Mouse (Mus musculus): ENCODE measurements around the gene Abcb11. TPM values are rescaled to one million over a fixed set of nuclear protein-coding genes. Genes with fewer than 3 reads are reported as not detected.

Gene Abcb11
- polyA plus RNA-seq, 1 experiment from 2014 or later: 0.09 TPM

DNA sequence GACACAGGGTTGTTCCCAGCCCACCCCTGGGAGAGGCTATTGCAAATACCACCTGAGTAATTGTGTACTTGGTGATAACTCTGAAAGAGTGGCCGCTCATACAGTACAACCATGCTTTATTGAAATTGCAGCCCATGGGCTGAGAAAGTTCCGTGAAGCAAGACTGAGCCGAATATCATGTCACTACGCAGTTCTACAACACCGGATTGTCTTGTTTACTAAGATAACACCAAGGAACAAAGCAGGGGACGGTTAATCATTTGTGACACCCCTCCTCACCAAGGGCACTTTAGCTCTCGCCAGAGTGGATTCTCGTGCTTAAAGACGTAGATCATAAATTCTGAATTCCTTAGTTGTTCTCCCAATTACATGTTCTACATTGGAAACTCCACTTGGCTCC, 103.1 kb downstream of the Abcb11 start:
- Histone ChIP-seq H3K9me3 (no peaks in the 10 kb centered on the region), H3K4me3 (no peak overlapping the region)
- WGBS: 81% methylated on average over 9 of the region's 9 CpGs

DNA sequence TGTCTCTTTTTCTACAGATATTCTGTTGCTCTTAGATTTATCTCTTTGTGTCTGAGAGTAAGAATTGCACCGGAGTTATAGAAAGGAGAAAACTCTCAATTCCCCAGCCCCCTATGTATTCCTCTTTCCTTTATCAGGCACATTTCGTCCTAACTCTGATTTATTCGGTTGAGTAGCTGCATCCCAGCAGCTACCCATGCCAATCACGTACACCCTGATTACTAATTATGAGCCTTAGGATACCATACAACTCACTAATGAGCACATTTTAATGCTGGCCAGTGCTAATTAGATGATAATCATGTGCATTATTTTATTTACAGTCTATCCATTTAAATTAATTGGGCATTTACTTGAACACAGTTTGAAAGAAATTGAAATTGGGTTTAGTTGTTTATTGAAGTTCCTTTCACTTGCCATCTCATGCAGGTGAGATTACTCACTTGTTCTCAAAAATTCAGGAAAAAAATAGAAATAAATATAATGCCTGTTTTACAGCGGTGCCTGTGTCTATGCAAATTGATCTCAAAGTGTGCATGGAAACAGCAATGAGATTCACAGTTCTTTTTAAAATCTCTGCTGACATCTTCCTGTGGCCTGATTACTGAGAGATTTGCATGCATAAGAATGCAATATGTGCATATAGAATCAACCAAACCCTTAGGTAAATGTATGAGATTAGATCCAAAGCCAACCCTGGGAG, 107.3 kb downstream of the Abcb11 start:
- no peaks in the 10 kb centered on the region for H3K9me3 ChIP-seq

More for the DNA sequence above, 103.1 kb downstream of the Abcb11 start:
- no peak for DNase-seq (ENCODE audit: low spot score)
- H3K27me3 ChIP-seq (ENCODE audit: insufficient read depth, poor library complexity, severe bottlenecking): no peaks in the 10 kb centered on the region
- no peaks in the 10 kb centered on the region for H3K4me1 ChIP-seq (replicated peaks)
- no peaks in the 10 kb centered on the region for H3K36me3 ChIP-seq
- H3K27ac ChIP-seq: no peak overlapping the region

DNA sequence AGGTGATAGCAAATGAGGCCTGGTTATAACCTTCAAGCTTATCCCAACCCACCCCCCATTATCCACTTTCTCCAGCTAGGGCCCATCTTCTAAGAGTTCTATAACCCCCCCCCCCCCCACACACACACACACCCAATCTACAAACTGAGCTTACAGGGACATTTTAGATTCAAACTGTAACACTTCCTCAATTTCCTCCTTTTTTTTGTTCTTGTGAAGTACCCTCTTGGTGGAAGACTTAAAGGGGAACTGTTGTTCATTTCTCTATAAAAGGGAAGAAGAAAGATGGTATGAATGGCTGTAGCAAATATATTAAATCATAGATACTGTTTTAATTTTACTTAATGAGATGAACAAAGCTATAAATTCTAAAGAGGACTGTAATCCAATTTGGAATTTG, 110.3 kb downstream of the Abcb11 start:
- Histone ChIP-seq H3K4me1 (replicated peaks) (no peaks in the 10 kb centered on the region), H3K27ac (no peak overlapping the region), H3K36me3 (no peaks in the 10 kb centered on the region), H3K9me3 (no peaks in the 10 kb centered on the region), H3K27me3 (ENCODE audit: insufficient read depth, poor library complexity, severe bottlenecking) (no peaks in the 10 kb centered on the region), H3K4me3 (no peak overlapping the region)
- DNase-seq (ENCODE audit: low spot score): no peak

More for the DNA sequence above, 107.3 kb downstream of the Abcb11 start:
- Histone ChIP-seq H3K4me3 (no peak overlapping the region), H3K27ac (no peak overlapping the region), H3K27me3 (ENCODE audit: insufficient read depth, poor library complexity, severe bottlenecking) (no peaks in the 10 kb centered on the region), H3K36me3 (no peaks in the 10 kb centered on the region), H3K4me1 (replicated peaks) (no peaks in the 10 kb centered on the region)
- 85% methylated on average over 5 of the region's 5 CpGs for WGBS
- DNase-seq (ENCODE audit: low spot score): no peak

DNA sequence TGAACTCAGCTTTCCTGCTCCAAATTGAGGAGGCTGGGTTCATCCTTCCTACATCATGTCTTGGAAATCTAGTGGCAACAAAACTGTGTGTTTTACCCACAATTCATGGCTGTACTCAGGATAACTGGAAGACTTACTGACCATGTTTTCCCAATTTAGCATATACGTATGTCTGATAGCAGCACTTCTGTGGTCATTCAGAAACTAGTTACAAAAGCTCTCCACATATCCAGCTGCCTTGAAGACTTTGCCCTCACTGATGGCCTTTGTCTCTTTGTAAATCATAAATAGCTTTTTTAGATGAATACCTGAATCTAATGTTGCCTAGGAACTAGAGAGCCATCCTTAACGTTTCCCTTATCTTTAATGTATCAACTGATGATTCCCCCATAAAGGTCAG, 112.3 kb downstream of the Abcb11 start:
- H3K4me3 ChIP-seq: no peak overlapping the region
- H3K27ac ChIP-seq: no peak overlapping the region
- H3K4me1 ChIP-seq (replicated peaks): no peaks in the 10 kb centered on the region
- no peaks in the 10 kb centered on the region for H3K9me3 ChIP-seq
- 90% methylated on average over 2 of the region's 2 CpGs for WGBS
- no peaks in the 10 kb centered on the region for H3K36me3 ChIP-seq
- no peaks in the 10 kb centered on the region for H3K27me3 ChIP-seq (ENCODE audit: insufficient read depth, poor library complexity, severe bottlenecking)
- DNase-seq (ENCODE audit: low spot score): no peak

DNA sequence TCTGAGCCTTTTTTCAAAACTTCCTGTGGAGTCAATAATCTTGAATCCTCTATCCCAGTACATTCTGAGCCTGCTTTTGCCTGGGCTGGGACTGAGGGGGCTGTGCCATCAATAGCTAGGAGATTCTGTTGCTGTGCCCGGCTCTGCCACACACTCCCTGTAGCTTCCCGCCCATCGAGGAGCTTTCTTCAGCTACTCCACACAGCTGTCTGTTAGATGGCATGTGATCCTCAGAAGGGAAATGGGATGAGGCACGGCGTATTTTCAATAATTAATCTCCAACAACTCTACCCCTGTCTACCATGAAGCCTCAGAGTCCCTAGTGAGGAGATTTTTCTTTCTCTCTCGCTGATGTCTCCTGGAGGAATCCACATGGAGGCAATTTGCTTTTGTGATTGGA, 113.8 kb downstream of the Abcb11 start:
- Histone ChIP-seq H3K4me1 (replicated peaks) (no peaks in the 10 kb centered on the region), H3K27ac (no peak overlapping the region), H3K4me3 (no peak overlapping the region), H3K27me3 (ENCODE audit: insufficient read depth, poor library complexity, severe bottlenecking) (no peaks in the 10 kb centered on the region), H3K36me3 (no peaks in the 10 kb centered on the region), H3K9me3 (no peaks in the 10 kb centered on the region)
- DNase-seq (ENCODE audit: low spot score): no peak
- WGBS: 81% methylated on average over 6 of the region's 6 CpGs

DNA sequence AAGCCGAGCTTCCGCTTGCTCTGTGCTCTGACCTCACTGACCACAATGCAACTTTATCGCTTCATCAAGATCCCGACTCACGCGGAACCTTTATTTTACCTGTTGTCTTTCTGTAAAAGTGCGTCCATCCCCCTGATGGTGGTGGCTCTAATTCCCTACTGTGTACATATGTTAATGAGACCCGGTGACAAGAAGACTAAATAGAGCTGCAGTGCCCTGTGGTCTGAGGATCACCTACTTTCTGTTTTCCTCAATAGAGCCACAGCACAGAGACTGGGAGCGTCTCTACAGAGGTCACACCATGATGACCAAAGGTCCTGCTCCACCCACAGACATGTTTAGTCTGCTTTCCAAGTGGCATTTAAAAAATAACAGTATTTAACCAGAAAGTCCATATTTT, 115.5 kb downstream of the Abcb11 start:
- no peak overlapping the region for H3K27ac ChIP-seq
- H3K36me3 ChIP-seq: no peaks in the 10 kb centered on the region
- H3K4me3 ChIP-seq: no peak overlapping the region
- peaks cover 4% of the 10 kb centered on the region; the same call in 1 of the 2 replicates for H3K4me1 ChIP-seq (replicated peaks)
- H3K9me3 ChIP-seq: no peaks in the 10 kb centered on the region
- DNase-seq (ENCODE audit: low spot score): no peak
- 88% methylated on average over 9 of the region's 9 CpGs for WGBS
- no peaks in the 10 kb centered on the region for H3K27me3 ChIP-seq (ENCODE audit: insufficient read depth, poor library complexity, severe bottlenecking)

DNA sequence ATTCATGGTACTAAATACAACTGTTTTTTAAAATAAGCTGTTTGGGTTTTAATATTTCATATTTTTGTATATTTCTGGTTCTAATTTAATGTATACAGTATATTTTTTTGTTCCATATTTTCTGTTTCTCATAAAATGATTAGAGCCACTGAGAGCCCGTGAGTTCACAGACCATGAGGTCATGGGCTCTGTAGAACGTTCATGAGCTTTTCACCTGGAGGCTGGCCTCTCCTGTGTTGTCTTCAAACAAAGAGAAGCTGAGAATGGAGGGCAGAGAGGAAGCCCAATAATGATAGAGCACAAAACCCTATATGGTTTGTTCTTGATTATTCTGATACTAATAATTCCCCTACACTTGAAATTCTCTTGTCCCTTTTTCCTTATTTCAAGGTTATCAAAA, 117.7 kb downstream of the Abcb11 start:
- peaks cover 6% of the 10 kb centered on the region; the same call in 1 of the 2 replicates for H3K4me1 ChIP-seq (replicated peaks)
- no peak overlapping the region for H3K4me3 ChIP-seq
- WGBS: 82% methylated on average over 2 of the region's 2 CpGs
- H3K9me3 ChIP-seq: no peaks in the 10 kb centered on the region
- no peaks in the 10 kb centered on the region for H3K27me3 ChIP-seq (ENCODE audit: insufficient read depth, poor library complexity, severe bottlenecking)
- H3K27ac ChIP-seq: no peak overlapping the region
- no peak for DNase-seq (ENCODE audit: low spot score)
- no peaks in the 10 kb centered on the region for H3K36me3 ChIP-seq

DNA sequence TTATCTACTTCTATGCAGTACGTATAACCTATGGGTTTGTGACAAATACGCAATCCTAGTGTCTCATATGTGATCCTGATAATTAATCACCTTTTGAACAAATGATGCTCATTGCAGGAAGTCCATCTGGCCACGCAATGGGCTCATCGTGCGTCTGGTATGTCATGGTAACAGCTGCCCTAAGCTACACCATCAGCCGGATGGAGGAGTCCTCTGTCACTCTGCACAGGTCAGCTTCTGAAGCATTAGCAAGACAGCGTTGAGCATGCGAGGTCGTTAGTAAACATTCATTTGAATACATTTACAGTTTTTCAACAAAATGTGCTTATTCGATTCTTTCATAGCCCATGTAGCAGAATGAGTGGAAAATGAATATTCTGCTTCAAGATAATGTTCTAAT, 119.6 kb downstream of the Abcb11 start:
- Histone ChIP-seq H3K4me1 (replicated peaks) (peaks cover 6% of the 10 kb centered on the region; the same call in 1 of the 2 replicates), H3K4me3 (no peak overlapping the region), H3K36me3 (no peaks in the 10 kb centered on the region), H3K9me3 (no peaks in the 10 kb centered on the region), H3K27ac (no peak overlapping the region), H3K27me3 (ENCODE audit: insufficient read depth, poor library complexity, severe bottlenecking) (no peaks in the 10 kb centered on the region)
- WGBS: 84% methylated on average over 10 of the region's 10 CpGs
- no peak for DNase-seq (ENCODE audit: low spot score)

DNA sequence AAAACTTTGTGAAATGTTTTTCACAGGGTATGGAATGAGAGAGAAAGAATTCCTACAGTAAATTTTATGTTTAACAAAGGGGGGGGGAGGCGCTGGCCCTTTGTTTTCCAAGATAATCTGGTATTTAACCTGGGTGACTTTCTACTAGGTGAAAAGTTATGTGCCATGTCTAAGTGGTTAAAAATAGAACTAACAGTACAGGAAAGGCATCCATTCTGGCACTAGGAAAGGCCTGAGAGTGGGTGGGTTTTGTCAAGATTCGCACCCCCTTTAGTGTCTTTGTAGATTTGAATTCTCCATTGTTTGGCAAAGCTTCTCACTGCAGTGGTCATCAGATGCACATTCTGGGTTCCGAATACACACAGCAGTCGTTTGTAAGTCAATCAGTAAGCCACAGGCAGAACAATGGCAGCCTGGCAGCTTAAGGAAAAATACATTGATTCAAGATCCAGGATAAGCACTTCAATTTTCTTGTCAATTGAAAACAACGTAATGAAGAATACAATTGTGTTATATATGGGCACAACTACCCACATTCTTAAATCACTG, 120.5 kb downstream of the Abcb11 start:
- no peak overlapping the region for H3K27ac ChIP-seq
- no peaks in the 10 kb centered on the region for H3K9me3 ChIP-seq
- DNase-seq (ENCODE audit: low spot score): no peak
- no peak overlapping the region for H3K4me3 ChIP-seq
- WGBS: 38% methylated on average over 5 of the region's 5 CpGs
- H3K4me1 ChIP-seq (replicated peaks): peaks cover 6% of the 10 kb centered on the region; the same call in 1 of the 2 replicates
- H3K27me3 ChIP-seq (ENCODE audit: insufficient read depth, poor library complexity, severe bottlenecking): no peaks in the 10 kb centered on the region
- no peaks in the 10 kb centered on the region for H3K36me3 ChIP-seq

DNA sequence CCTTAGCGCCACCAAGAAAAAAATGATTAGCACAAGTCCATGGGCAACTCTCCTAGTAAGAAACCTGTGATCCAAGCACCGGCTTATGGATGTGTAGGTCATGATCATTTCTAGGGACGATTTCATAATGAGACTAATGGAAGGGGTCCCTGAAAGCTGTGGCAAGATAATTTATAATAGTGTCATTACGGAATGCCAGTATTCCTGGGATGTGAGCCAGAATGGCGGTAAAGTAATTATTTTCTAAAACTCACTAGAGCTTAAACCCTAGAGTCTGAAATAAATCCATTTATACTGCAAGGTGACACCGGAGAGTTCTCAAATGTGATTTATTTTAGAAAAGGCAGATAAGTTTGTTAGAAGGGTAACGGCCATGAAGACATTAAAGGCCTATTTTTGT, 127.2 kb downstream of the Abcb11 start:
- Histone ChIP-seq H3K27me3 (ENCODE audit: insufficient read depth, poor library complexity, severe bottlenecking) (no peaks in the 10 kb centered on the region), H3K4me1 (replicated peaks) (no peaks in the 10 kb centered on the region), H3K27ac (no peak overlapping the region), H3K4me3 (no peak overlapping the region), H3K36me3 (no peaks in the 10 kb centered on the region), H3K9me3 (no peaks in the 10 kb centered on the region)
- no peak for DNase-seq (ENCODE audit: low spot score)
- WGBS: 95% methylated on average over 7 of the region's 7 CpGs

DNA sequence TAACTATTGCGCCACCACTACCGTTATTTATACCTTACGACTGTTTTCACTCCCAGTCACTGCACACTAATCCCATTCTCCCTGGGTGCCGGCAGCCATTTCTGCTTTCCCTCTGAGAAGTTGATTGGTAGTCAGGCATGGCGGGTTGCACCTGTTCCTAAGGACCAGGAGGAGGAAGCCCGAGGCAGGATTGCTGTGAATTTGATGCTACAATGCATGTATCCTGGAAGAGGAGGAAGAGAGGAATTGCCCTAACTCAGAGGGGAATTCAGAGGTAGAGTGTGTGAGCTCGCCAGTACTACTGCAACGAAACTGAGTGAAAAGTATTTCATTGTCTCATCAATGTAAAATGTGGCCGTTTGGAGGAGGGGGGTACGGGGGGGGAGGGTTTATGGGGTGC, 129.8 kb downstream of the Abcb11 start:
- Histone ChIP-seq H3K4me1 (replicated peaks) (no peaks in the 10 kb centered on the region), H3K27ac (no peak overlapping the region), H3K4me3 (no peak overlapping the region), H3K9me3 (no peaks in the 10 kb centered on the region), H3K27me3 (ENCODE audit: insufficient read depth, poor library complexity, severe bottlenecking) (no peaks in the 10 kb centered on the region), H3K36me3 (no peaks in the 10 kb centered on the region)
- DNase-seq (ENCODE audit: low spot score): no peak
- 76% methylated on average over 10 of the region's 10 CpGs for WGBS

DNA sequence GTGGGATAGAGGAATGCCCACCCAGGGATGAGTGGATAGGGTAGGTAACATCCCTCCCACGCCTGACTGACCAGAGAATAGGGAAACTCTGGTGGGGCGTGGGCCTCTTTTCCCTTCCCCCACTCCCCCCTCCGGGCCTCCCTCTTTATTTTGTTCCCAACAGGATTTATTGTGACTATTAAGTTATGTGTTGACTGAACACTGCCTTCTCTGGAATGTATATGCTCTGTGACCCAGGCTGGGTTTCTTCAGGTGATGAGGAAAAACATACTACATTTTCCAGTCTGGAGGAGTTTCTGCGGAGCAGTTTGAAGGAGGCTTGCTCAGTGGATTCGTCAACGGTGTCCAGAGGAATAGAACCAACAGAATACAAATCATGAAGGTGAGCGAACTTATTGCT, 131.6 kb downstream of the Abcb11 start, which contains the start of gene G6pc2:
Gene G6pc2 (plus strand): TSS at position 301 of the 400 bp plus-strand sequence.
- WGBS: 86% methylated on average over 7 of the region's 7 CpGs
- Histone ChIP-seq H3K4me3 (no peak within 1 kb of the TSS), H3K4me1 (replicated peaks) (no peaks in the 10 kb centered on the region), H3K27ac (no peak within 1 kb of the TSS), H3K9me3 (no peaks in the 10 kb centered on the region), H3K27me3 (ENCODE audit: insufficient read depth, poor library complexity, severe bottlenecking) (no peaks in the 10 kb centered on the region), H3K36me3 (no peaks in the 10 kb centered on the region)
- DNase-seq (ENCODE audit: low spot score): no peak

DNA sequence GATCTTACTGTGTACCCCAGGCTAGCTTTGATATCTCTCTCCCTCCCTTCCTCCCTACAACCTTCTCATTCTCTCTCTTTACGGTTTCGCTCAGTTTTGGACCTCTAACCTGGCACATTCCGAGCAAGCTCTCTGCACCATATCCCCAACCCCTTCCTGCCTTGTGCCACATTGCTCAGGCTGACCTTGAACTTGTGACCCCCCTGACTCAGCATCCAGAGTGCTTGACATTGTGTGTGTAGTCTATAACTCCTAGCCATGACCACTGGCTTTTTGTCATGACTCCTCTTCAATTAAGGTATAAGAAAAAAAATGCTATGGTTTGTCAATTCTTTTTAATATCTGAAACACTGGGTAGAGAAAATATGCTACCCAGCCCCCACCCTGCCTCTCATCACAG, 132.7 kb downstream of the Abcb11 start:
- no peak for DNase-seq (ENCODE audit: low spot score)
- Histone ChIP-seq H3K36me3 (no peaks in the 10 kb centered on the region), H3K27me3 (ENCODE audit: insufficient read depth, poor library complexity, severe bottlenecking) (no peaks in the 10 kb centered on the region), H3K27ac (no peak overlapping the region), H3K9me3 (no peaks in the 10 kb centered on the region), H3K4me1 (replicated peaks) (peaks cover 9% of the 10 kb centered on the region), H3K4me3 (no peak overlapping the region)
- WGBS: 96% methylated on average over 3 of the region's 3 CpGs
